Mouse (Mus musculus): ENCODE data around the gene Cnpy1. TPM values are rescaled to one million over a fixed set of nuclear protein-coding genes. Genes with fewer than 3 reads are reported as not detected.

The Cnpy1 gene
- polyA plus RNA-seq, 1 experiment: 2.0 TPM

- H3K4me1 ChIP-seq (ENCODE audit: control insufficient read depth, insufficient read depth, insufficient read length, low read length): peaks cover 16% of the 10 kb centered on the region
- H3K27me3 ChIP-seq (ENCODE audit: control insufficient read depth, insufficient read depth, low read length): peaks cover 86% of the 10 kb centered on the region
- no peak overlapping the region for H3K27ac ChIP-seq (ENCODE audit: insufficient read depth, low read depth, low read length)
- H3K36me3 ChIP-seq (ENCODE audit: control insufficient read depth, insufficient read depth, low read length): no peaks in the 10 kb centered on the region
- H3K4me3 ChIP-seq (ENCODE audit: low read depth, low read length): no peak overlapping the region
- TF ChIP-seq CTCF (IDR thresholded peaks at IDR 0.05; ENCODE audit: extremely low read depth, insufficient read length, insufficient replicate concordance, low read depth, low read length) (no peak), POLR2A (IDR thresholded peaks at IDR 0.05; ENCODE audit: low read depth, low read length) (no peak)
- whole genome bisulfite sequencing: 23% methylated on average over 1 of the region's 1 CpGs
Observed at GRCm38 (mm10) chr5:28163926-28164325, 81.7 kb downstream of the Cnpy1 start.

- no peak overlapping the region for H3K27ac ChIP-seq (ENCODE audit: insufficient read depth, low read depth, low read length)
- no peak overlapping the region for H3K4me3 ChIP-seq (ENCODE audit: low read depth, low read length)
- WGBS: 1% methylated on average over 24 of the region's 24 CpGs
- H3K36me3 ChIP-seq (ENCODE audit: control insufficient read depth, insufficient read depth, low read length): no peaks in the 10 kb centered on the region
- H3K4me1 ChIP-seq (ENCODE audit: control insufficient read depth, insufficient read depth, insufficient read length, low read length): peaks cover 10% of the 10 kb centered on the region; the same call in 1 of the 2 replicates
- TF ChIP-seq CTCF (IDR thresholded peaks at IDR 0.05; ENCODE audit: extremely low read depth, insufficient read length, insufficient replicate concordance, low read depth, low read length) (no peak), POLR2A (IDR thresholded peaks at IDR 0.05; ENCODE audit: low read depth, low read length) (no peak)
- H3K27me3 ChIP-seq (ENCODE audit: control insufficient read depth, insufficient read depth, low read length): peaks cover 85% of the 10 kb centered on the region
Observed at GRCm38 (mm10) chr5:28161938-28162402, 83.6 kb downstream of the Cnpy1 start.

- no peak for TF ChIP-seq POLR2A (IDR thresholded peaks at IDR 0.05; ENCODE audit: low read depth, low read length)
- peaks cover 7% of the 10 kb centered on the region; the same call in 1 of the 2 replicates for H3K4me1 ChIP-seq (ENCODE audit: control insufficient read depth, insufficient read depth, insufficient read length, low read length)
- peaks cover 81% of the 10 kb centered on the region for H3K27me3 ChIP-seq (ENCODE audit: control insufficient read depth, insufficient read depth, low read length)
- WGBS: 6% methylated on average over 20 of the region's 20 CpGs
- no peaks in the 10 kb centered on the region for H3K36me3 ChIP-seq (ENCODE audit: control insufficient read depth, insufficient read depth, low read length)
- H3K4me3 ChIP-seq (ENCODE audit: low read depth, low read length): no peak overlapping the region
- no peak overlapping the region for H3K27ac ChIP-seq (ENCODE audit: insufficient read depth, low read depth, low read length)
Observed at GRCm38 (mm10) chr5:28161383-28161937, 84.1 kb downstream of the Cnpy1 start.

GRCm38 (mm10) chr5:28159891-28160470, 85.6 kb downstream of the Cnpy1 start:
- no peak overlapping the region for H3K27ac ChIP-seq (ENCODE audit: insufficient read depth, low read depth, low read length)
- H3K4me1 ChIP-seq (ENCODE audit: control insufficient read depth, insufficient read depth, insufficient read length, low read length): no peaks in the 10 kb centered on the region
- TF ChIP-seq POLR2A (IDR thresholded peaks at IDR 0.05; ENCODE audit: low read depth, low read length): no peak
- TF ChIP-seq CTCF (IDR thresholded peaks at IDR 0.05; ENCODE audit: extremely low read depth, insufficient read length, insufficient replicate concordance, low read depth, low read length): no peak
- WGBS: 9% methylated on average over 8 of the region's 8 CpGs
- peaks cover 66% of the 10 kb centered on the region for H3K27me3 ChIP-seq (ENCODE audit: control insufficient read depth, insufficient read depth, low read length)
- H3K36me3 ChIP-seq (ENCODE audit: control insufficient read depth, insufficient read depth, low read length): no peaks in the 10 kb centered on the region
- no peak overlapping the region for H3K4me3 ChIP-seq (ENCODE audit: low read depth, low read length)

- no peaks in the 10 kb centered on the region for H3K4me1 ChIP-seq (ENCODE audit: control insufficient read depth, insufficient read depth, insufficient read length, low read length)
- TF ChIP-seq CTCF (IDR thresholded peaks at IDR 0.05; ENCODE audit: extremely low read depth, insufficient read length, insufficient replicate concordance, low read depth, low read length): no peak
- no peak for TF ChIP-seq POLR2A (IDR thresholded peaks at IDR 0.05; ENCODE audit: low read depth, low read length)
- H3K27ac ChIP-seq (ENCODE audit: insufficient read depth, low read depth, low read length): no peak overlapping the region
- WGBS: 2% methylated on average over 15 of the region's 15 CpGs
- H3K4me3 ChIP-seq (ENCODE audit: low read depth, low read length): no peak overlapping the region
- peaks cover 62% of the 10 kb centered on the region for H3K27me3 ChIP-seq (ENCODE audit: control insufficient read depth, insufficient read depth, low read length)
- H3K36me3 ChIP-seq (ENCODE audit: control insufficient read depth, insufficient read depth, low read length): no peaks in the 10 kb centered on the region
Observed at GRCm38 (mm10) chr5:28159072-28159458, 86.5 kb downstream of the Cnpy1 start.

GRCm38 (mm10) chr5:28158308-28159071, 87.1 kb downstream of the Cnpy1 start:
- Histone ChIP-seq H3K4me1 (ENCODE audit: control insufficient read depth, insufficient read depth, insufficient read length, low read length) (no peaks in the 10 kb centered on the region), H3K27ac (ENCODE audit: insufficient read depth, low read depth, low read length) (no peak overlapping the region), H3K27me3 (ENCODE audit: control insufficient read depth, insufficient read depth, low read length) (peaks cover 57% of the 10 kb centered on the region), H3K36me3 (ENCODE audit: control insufficient read depth, insufficient read depth, low read length) (no peaks in the 10 kb centered on the region), H3K4me3 (ENCODE audit: low read depth, low read length) (no peak overlapping the region)
- 2% methylated on average over 31 of the region's 31 CpGs for WGBS
- TF ChIP-seq CTCF (IDR thresholded peaks at IDR 0.05; ENCODE audit: extremely low read depth, insufficient read length, insufficient replicate concordance, low read depth, low read length): no peak
- TF ChIP-seq POLR2A (IDR thresholded peaks at IDR 0.05; ENCODE audit: low read depth, low read length): no peak

GRCm38 (mm10) chr5:28157781-28158180, 87.8 kb downstream of the Cnpy1 start:
- Histone ChIP-seq H3K4me3 (ENCODE audit: low read depth, low read length) (no peak overlapping the region), H3K4me1 (ENCODE audit: control insufficient read depth, insufficient read depth, insufficient read length, low read length) (no peaks in the 10 kb centered on the region), H3K27ac (ENCODE audit: insufficient read depth, low read depth, low read length) (no peak overlapping the region), H3K36me3 (ENCODE audit: control insufficient read depth, insufficient read depth, low read length) (no peaks in the 10 kb centered on the region), H3K27me3 (ENCODE audit: control insufficient read depth, insufficient read depth, low read length) (peaks cover 53% of the 10 kb centered on the region)
- TF ChIP-seq POLR2A (IDR thresholded peaks at IDR 0.05; ENCODE audit: low read depth, low read length) (no peak), CTCF (IDR thresholded peaks at IDR 0.05; ENCODE audit: extremely low read depth, insufficient read length, insufficient replicate concordance, low read depth, low read length) (no peak)
- 8% methylated on average over 17 of the region's 17 CpGs for WGBS
